Mouse (Mus musculus) midbrain, embryonic 12.5 days (tissue): ENCODE measurements around the gene Cars2. TPM values are rescaled to one million over a fixed set of nuclear protein-coding genes. Genes with fewer than 3 reads are reported as not detected.

Source experiments
- ATAC-seq: fragments of 200-750 bp; cut with Nextera tagmentation; 2 replicates; pipeline ENCODE4 v1.8.0; 2017; ENCODE audit warnings: low read depth, moderate TSS enrichment, moderate library complexity; ENCODE audit not compliant: low FRiP score
- H3K27ac ChIP-seq: fragments of 300-500 bp; sonication (generic); replicated peaks from 2 replicates; pipeline ENCODE4 v1.5.1; 2016; ENCODE audit warnings: mild to moderate bottlenecking
- H3K27me3 ChIP-seq: fragments of 300-500 bp; sonication (generic); 2 replicates; pipeline ENCODE4 v1.6.1; 2016; ENCODE audit warnings: mild to moderate bottlenecking
- H3K36me3 ChIP-seq: fragments of 300-500 bp; sonication (generic); 2 replicates; pipeline ENCODE4 v1.6.1; 2016
- H3K4me1 ChIP-seq: fragments of 300-500 bp; sonication (generic); 2 replicates; pipeline ENCODE4 v1.6.1; 2016
- H3K4me2 ChIP-seq: fragments of 300-500 bp; sonication (generic); replicated peaks from 2 replicates; pipeline ENCODE4 v1.6.1; 2016; ENCODE audit warnings: mild to moderate bottlenecking, moderate library complexity
- H3K4me3 ChIP-seq: fragments of 300-500 bp; sonication (generic); 2 replicates; pipeline ENCODE4 v1.5.1; 2016; ENCODE audit warnings: mild to moderate bottlenecking
- H3K9ac ChIP-seq: fragments of 300-500 bp; sonication (generic); replicated peaks from 2 replicates; pipeline ENCODE4 v1.6.1; 2016; ENCODE audit warnings: mild to moderate bottlenecking, moderate library complexity
- H3K9me3 ChIP-seq: fragments of 300-500 bp; sonication (generic); 2 replicates; pipeline ENCODE4 v1.6.1; 2016; ENCODE audit warnings: mild to moderate bottlenecking
- WGBS: fragments of 180-500 bp; shearing (Covaris S2); methylation state at CpG from one replicate; pipeline ENCODE4 v1.1.7; 2016; 5-methylcytosine and 5-hydroxymethylcytosine counted together
- polyA plus RNA-seq: library from polyadenylated mRNA; unstranded; fragments of >200 nt; fragmentation: Nextera tagmentation; extraction: Ambion mirVana; gene quantifications from 2 replicates; pipeline ENCODE4 v1.2.1, GENCODE M21; 2016

Cars2 gene
- 17.6 and 20.9 TPM in 2 replicates for polyA plus RNA-seq

DNA sequence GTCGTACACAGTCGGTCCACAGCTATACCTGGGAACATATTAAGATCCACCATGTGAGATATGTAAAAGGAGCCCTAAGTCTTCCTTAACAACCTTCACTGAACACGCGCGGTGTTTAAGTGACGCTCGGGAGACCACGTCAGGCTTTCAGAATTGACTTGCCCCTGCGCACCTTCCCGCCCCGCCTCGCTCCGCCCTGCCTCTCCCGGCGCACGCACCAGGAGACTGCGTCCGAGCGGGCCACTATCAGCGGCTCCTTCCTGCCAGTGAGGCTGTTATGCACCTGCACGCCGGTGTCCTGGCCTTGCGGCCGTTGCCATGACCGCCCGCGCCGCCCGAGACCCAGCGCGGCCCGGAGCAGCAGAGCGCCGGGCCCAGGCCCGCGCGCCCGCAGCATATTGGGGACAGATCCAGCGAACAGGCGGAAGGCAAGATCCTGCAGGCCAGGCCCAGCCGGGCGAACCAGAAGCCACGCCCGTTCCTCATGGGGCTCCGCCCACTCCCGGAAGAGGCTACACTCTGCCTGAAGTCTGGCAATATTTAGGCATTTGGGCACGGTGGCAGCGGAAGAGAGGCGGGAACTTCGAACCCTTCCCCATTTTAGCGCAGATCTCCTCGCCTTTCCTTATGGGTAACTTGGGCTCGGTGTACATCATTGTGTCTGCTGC, at the start of gene Cars2:
Gene Cars2, minus strand, starts transcription at position 503 of the 668 bp plus-strand sequence.
- H3K4me1 ChIP-seq, result peaks cover 27% of the 10 kb centered on the region
- ATAC-seq, result peak; percentile 64
- peak within 1 kb of the TSS; percentile 81 for H3K9ac ChIP-seq
- H3K4me3 ChIP-seq, result peak within 1 kb of the TSS; percentile 73
- H3K27me3 ChIP-seq, result no peaks in the 10 kb centered on the region
- H3K9me3 ChIP-seq, result no peaks in the 10 kb centered on the region
- H3K36me3 ChIP-seq, result peaks cover 5% of the 10 kb centered on the region; the same call in 1 of the 2 replicates
- peak within 1 kb of the TSS; percentile 80 for H3K4me2 ChIP-seq
- H3K27ac ChIP-seq, result peak within 1 kb of the TSS; percentile 84
- under 1% methylated on average over 53 of the region's 53 CpGs for WGBS

DNA sequence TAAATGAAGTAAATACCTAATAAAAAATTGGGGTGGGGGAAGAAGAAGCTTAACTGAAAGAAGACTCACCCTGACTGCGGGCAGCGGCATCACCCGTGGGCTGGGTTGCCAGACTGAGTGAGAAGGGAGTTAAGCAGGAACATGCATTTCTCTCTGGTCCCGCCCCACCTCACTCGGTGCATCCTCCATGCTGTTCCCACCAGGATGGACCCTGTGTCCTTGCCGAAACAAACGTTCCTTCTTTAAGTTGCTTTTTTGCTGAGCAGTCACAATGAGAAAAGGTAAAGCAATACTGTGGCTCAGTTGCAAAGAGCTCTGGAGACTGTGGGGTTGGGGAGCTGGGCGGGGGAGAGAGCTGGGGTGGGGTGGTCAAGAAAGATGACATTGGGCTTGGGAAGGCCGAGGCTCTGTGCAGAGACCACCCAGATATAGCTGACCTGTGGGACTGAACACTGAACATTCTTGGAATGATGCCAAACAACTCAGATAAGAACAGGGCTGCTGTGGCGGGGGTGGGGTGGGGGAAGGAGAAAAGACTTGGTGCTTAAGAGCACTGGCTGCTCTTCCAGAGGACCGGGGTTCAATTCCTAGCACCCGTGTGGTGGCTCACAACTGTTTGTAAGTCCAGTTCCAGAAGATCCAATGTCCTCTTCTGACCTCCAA, 42.8 kb upstream of the Cars2 start:
- 83% methylated on average over 12 of the region's 12 CpGs for WGBS
- no peak for ATAC-seq

DNA sequence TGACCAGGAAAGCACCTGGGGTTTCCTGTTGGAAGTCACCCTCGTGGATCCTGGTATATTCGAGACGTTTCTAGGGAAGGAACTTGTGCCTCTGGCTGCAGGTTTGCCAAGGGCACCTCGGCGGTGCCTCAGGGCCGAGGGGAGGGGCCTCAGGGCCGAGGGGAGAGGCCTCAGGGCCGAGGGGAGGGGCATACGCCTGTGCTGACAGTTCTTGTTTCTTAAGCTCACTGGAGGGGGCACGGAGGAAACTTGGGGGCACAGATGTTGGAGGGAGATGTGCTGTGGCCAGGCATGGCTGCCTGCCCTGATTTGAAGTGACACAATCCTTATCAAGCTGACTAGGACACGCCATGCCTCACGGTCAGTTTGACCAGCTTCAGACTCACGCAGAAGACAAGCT, 41.7 kb upstream of the Cars2 start:
- 0 out of 2 replicates have a peak, but pooled peaks cover 4% of the 10 kb centered on the region for H3K9me3 ChIP-seq
- H3K9ac ChIP-seq, result no peak overlapping the region
- no peaks in the 10 kb centered on the region for H3K4me1 ChIP-seq
- no peaks in the 10 kb centered on the region for H3K36me3 ChIP-seq
- ATAC-seq, result no peak
- H3K27ac ChIP-seq, result no peak overlapping the region
- no peak overlapping the region for H3K4me3 ChIP-seq
- WGBS, result 47% methylated on average over 13 of the region's 13 CpGs
- no peak overlapping the region for H3K4me2 ChIP-seq
- H3K27me3 ChIP-seq, result no peaks in the 10 kb centered on the region

More for the DNA sequence above, 42.8 kb upstream of the Cars2 start:
- no peaks in the 10 kb centered on the region for H3K36me3 ChIP-seq
- H3K4me3 ChIP-seq, result no peak overlapping the region
- 0 out of 2 replicates have a peak, but pooled peaks cover 4% of the 10 kb centered on the region for H3K9me3 ChIP-seq
- no peaks in the 10 kb centered on the region for H3K27me3 ChIP-seq
- no peak overlapping the region for H3K4me2 ChIP-seq
- no peak overlapping the region for H3K27ac ChIP-seq
- no peak overlapping the region for H3K9ac ChIP-seq
- H3K4me1 ChIP-seq, result no peaks in the 10 kb centered on the region

DNA sequence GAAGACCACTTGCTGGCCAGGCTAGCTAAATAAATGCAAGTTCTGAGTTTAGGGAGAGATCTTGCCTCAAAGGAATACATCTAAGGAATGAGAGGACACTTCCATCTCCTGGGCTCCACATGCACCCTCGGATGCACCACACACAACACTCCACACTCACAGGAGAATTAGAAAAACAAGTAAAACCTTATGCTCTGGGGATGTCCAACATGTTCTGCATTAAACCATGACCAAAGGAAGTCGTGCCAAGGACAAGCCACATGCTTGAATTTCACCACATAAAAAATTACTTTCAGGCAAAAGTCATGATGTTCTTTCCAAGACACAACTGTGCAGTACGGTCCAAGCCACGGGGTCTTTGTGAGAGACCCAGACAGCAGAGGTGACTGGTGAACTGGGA, 41.3 kb upstream of the Cars2 start:
- 89% methylated on average over 4 of the region's 4 CpGs for WGBS

DNA sequence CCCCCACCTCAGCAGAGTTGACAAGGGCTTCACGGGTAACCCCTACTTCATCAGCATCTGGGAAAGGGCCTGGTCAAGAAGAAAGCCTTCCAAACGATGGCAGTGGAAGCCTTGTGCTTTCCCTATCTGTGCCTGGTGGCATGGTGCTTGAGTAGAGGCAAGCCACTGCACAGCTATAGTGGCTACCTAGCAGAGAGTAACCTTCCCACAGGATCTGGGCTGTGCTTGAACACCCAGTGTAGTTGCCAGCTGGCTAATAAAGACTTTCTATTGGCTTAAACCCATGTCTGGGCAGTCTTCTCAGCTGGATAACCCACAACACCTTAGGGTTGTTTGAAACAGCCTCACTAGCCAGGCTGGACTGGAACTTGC, 35.8 kb upstream of the Cars2 start:
- H3K27me3 ChIP-seq, result no peaks in the 10 kb centered on the region
- H3K36me3 ChIP-seq, result no peaks in the 10 kb centered on the region
- H3K4me2 ChIP-seq, result no peak overlapping the region
- H3K9me3 ChIP-seq, result 0 out of 2 replicates have a peak, but pooled peaks cover 2% of the 10 kb centered on the region
- 82% methylated on average over 2 of the region's 2 CpGs for WGBS
- no peaks in the 10 kb centered on the region for H3K4me1 ChIP-seq
- H3K27ac ChIP-seq, result no peak overlapping the region
- H3K4me3 ChIP-seq, result no peak overlapping the region
- ATAC-seq, result no peak
- no peak overlapping the region for H3K9ac ChIP-seq

More for the DNA sequence above, 41.3 kb upstream of the Cars2 start:
- H3K9me3 ChIP-seq, result 0 out of 2 replicates have a peak, but pooled peaks cover 3% of the 10 kb centered on the region
- no peak for ATAC-seq
- H3K36me3 ChIP-seq, result no peaks in the 10 kb centered on the region
- no peaks in the 10 kb centered on the region for H3K27me3 ChIP-seq
- no peak overlapping the region for H3K4me2 ChIP-seq
- H3K4me3 ChIP-seq, result no peak overlapping the region
- no peak overlapping the region for H3K9ac ChIP-seq
- no peak overlapping the region for H3K27ac ChIP-seq
- H3K4me1 ChIP-seq, result no peaks in the 10 kb centered on the region

DNA sequence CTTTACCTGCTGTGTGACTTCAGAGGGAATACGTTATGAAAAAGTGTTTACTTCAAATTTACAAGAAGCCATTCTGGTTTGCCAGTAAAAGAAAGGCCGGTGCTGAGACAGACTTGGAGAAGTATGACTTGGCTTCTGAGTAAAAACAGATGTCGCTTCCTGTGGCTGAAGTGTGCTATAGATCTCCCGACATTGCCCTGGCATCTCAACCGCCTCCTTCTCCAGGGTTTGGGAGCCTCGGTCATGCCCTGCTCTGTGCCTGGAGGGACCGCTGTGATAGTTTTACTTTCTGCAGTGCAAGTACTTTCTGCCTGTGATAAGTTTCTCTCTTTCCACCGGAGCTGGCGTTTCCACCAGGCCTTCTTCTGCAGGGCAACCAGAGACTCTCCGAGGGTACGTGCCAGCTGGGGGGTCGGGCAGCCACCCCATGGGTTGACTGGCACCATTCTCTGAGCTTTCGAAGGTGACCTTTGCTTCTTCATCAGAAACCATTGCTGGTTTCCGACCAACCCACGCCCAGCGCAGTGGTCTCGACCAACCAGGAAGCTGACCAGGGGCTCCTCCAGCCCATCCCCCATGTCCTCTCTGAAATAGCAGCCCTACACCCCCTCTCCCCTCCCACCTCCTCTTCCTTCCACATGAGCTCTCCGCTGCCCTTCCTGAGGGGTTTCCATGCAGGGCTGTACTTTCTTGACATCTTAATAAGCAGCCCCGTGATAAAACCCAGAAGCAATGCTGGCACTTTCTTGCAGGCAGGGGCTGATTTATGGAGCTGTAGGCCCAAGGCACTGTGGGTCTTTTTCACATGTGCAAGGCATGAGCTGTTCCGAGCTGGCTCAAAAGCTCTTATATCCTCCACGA, 35.2 kb upstream of the Cars2 start:
- WGBS, result 86% methylated on average over 21 of the region's 21 CpGs
- Histone ChIP-seq H3K27me3 (no peaks in the 10 kb centered on the region), H3K9ac (no peak overlapping the region), H3K27ac (no peak overlapping the region), H3K4me1 (no peaks in the 10 kb centered on the region), H3K9me3 (0 out of 2 replicates have a peak, but pooled peaks cover 2% of the 10 kb centered on the region), H3K4me2 (no peak overlapping the region), H3K4me3 (no peak overlapping the region), H3K36me3 (no peaks in the 10 kb centered on the region)
- ATAC-seq, result no peak

DNA sequence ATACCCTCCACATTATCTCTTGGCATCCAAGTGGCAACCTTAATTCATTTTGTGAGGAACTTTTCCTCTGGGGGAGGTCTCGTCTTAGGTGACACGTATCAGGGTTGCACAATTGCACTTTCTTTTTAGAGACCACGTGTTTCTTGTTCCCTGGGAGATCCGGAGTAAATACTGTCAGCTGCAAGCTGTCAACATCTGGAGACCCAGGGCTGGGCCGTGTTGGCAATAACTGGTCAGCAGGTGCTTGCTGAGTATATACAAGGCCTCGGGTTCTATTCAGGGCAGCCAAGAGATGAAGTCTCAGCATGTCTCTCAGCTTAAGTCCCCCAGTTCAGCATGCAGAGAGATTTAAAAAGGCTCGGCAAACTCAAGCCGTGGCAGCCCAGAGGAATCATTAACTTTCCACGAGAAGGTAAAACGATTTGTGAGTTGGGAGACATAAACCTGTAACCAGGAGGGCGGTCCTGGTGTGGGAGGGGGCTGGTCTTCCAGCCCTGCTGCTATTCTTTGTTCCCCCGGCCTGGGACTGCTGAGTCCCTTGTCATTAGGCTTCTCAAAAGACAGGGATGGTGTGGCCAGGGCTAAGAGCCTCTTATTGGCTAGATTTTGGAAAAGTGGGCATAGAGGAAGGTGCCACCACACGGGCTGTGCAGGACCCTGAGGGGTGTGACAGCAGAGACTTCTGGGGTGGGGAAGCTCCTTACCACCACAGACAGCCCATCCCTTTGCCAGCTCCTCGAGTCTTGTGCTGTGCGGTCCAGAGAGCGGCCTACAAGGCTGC, 25.2 kb upstream of the Cars2 start:
- 65% methylated on average over 16 of the region's 16 CpGs for WGBS
- ATAC-seq, result no peak
- Histone ChIP-seq H3K36me3 (0 out of 2 replicates have a peak, but pooled peaks cover 4% of the 10 kb centered on the region), H3K4me2 (no peak overlapping the region), H3K27ac (no peak overlapping the region), H3K4me1 (no peaks in the 10 kb centered on the region), H3K9ac (no peak overlapping the region), H3K9me3 (no peaks in the 10 kb centered on the region), H3K4me3 (no peak overlapping the region), H3K27me3 (no peaks in the 10 kb centered on the region)

DNA sequence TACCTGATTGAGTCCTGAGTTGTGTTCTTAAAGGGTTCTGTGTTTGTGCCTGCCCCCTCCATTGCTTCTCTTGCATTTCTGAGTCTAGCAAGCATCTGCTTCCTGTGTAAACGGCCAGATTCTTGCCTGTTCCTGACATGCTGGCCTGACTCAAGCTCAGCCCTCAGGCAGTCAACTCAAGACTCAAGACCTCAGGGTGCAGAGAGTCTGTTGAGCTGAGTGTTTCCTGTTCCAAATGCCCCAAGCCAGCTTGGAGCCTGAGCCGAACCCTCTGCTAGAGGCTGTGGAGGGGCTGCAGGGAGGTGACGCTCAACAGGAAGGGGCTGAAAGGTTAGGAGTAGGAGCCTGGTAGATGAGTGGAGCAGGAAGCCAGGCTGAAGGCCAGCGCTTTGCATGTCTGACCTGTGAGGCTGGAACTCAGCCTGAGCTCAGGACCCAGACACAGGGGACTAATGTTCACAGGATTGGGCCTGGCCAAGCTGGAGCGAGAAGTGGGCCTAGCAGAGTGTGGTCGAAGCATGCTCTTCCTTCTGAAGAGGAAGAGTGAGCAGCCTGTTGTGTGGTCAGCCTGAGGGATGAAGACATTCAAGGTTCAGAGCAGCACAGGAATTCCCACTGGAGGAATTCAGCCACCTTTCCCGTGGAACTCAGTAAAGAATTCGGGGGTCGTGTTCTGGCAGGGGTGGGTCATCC, 24.5 kb upstream of the Cars2 start:
- Histone ChIP-seq H3K4me1 (no peaks in the 10 kb centered on the region), H3K9ac (no peak overlapping the region), H3K27me3 (no peaks in the 10 kb centered on the region), H3K4me3 (no peak overlapping the region), H3K36me3 (0 out of 2 replicates have a peak, but pooled peaks cover 4% of the 10 kb centered on the region), H3K9me3 (no peaks in the 10 kb centered on the region), H3K27ac (no peak overlapping the region), H3K4me2 (no peak overlapping the region)
- WGBS, result 83% methylated on average over 9 of the region's 9 CpGs
- ATAC-seq, result no peak

DNA sequence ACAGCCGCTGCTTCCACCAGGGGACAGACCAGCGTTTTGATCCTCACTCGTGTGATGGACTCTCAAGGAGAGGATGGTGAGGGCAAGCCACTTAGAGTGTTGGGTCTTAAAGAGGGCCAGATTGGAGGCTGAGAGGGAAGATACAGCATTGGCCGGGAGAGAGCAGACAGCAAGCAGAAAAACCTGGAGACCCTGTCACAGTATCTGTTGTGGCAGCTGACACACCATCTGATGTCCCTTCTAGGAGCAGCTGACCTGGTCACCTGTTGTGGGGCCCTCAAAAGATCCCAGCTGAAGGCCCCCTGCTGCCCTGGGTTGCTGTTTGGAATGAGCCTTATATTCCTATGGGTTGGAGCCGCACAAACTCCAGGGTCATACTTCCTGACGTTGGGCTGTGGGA, 21.8 kb upstream of the Cars2 start:
- Histone ChIP-seq H3K9ac (no peak overlapping the region), H3K4me3 (no peak overlapping the region), H3K27me3 (no peaks in the 10 kb centered on the region), H3K9me3 (no peaks in the 10 kb centered on the region), H3K4me2 (no peak overlapping the region), H3K27ac (no peak overlapping the region), H3K4me1 (no peaks in the 10 kb centered on the region), H3K36me3 (peaks cover 19% of the 10 kb centered on the region)
- 79% methylated on average over 6 of the region's 6 CpGs for WGBS
- ATAC-seq, result no peak

DNA sequence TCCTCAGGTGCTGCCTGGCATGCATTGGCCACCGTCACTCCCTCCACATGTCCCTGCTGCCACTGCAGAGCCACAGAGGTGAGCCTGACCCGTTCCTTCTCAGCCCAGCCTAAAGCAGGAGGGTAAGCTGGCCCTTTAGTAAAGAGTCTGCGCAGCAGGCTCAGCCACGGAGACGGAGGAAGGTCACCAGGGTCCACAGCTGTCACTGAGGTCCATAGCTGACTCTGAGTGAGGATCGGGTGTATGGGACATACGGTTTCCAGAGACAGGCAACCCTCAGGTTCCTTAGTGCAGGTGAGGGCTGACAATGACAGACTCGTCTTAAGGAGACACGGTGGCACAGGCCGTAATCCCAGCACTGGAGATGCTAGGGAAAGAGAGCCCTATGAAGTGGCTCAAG, 21.4 kb upstream of the Cars2 start:
- H3K4me2 ChIP-seq, result no peak overlapping the region
- WGBS, result 93% methylated on average over 10 of the region's 10 CpGs
- no peak overlapping the region for H3K9ac ChIP-seq
- peaks cover 23% of the 10 kb centered on the region for H3K36me3 ChIP-seq
- no peak for ATAC-seq
- no peaks in the 10 kb centered on the region for H3K4me1 ChIP-seq
- H3K27ac ChIP-seq, result no peak overlapping the region
- H3K27me3 ChIP-seq, result no peaks in the 10 kb centered on the region
- H3K9me3 ChIP-seq, result no peaks in the 10 kb centered on the region
- no peak overlapping the region for H3K4me3 ChIP-seq

DNA sequence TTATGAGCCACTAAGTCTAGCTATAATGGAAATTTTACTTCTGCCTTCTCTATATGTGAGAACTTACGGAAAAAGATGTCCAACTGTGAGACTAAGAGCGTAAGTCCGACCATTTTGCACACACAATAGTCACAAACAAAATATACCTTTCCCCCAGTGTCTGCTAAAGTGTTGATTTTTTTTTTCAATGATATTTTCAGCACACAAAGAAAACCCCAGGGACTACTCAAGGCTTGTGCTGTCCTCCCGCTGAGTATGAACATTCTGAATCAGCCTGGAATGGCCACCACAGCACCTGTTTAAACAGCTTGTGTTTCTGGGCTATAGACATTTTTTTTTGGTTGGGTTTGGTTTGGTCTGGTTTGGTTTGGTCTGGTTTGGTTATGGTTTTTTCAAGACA, 20.2 kb upstream of the Cars2 start:
- H3K4me3 ChIP-seq, result no peak overlapping the region
- H3K27me3 ChIP-seq, result no peaks in the 10 kb centered on the region
- no peak overlapping the region for H3K9ac ChIP-seq
- H3K4me2 ChIP-seq, result no peak overlapping the region
- H3K36me3 ChIP-seq, result peaks cover 34% of the 10 kb centered on the region
- no peaks in the 10 kb centered on the region for H3K4me1 ChIP-seq
- no peak for ATAC-seq
- H3K27ac ChIP-seq, result no peak overlapping the region
- H3K9me3 ChIP-seq, result no peaks in the 10 kb centered on the region
- 94% methylated on average over 4 of the region's 4 CpGs for WGBS
